Mouse (Mus musculus): ENCODE measurements around the gene Fam111a.

The Fam111a gene

DNA sequence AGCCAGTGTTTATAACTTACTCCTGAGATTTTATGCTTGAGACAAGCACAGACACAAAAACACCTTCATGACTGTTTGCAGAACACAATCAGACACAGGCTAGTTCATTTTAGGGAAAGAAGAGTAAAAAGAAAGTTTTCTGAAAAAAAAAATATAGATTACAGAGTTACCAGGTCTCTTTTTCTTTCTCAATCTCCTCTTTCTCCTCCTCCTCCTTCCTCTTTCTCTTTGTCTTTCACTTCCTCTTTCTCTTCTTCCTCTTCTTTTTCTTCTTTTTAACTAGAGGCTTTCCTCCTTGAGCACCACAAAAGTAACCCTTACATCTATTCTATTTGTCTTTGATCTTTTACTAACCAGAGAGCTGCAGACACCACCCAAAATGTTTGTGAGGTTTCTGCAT lies 18.7 kb downstream of the Fam111a start:
- DNase-seq, result no peak

- DNase-seq, result peak; percentile 33
These were observed 21.5 kb downstream of the Fam111a start for GRCm38 (mm10) chr19:12567011-12567410.

DNA sequence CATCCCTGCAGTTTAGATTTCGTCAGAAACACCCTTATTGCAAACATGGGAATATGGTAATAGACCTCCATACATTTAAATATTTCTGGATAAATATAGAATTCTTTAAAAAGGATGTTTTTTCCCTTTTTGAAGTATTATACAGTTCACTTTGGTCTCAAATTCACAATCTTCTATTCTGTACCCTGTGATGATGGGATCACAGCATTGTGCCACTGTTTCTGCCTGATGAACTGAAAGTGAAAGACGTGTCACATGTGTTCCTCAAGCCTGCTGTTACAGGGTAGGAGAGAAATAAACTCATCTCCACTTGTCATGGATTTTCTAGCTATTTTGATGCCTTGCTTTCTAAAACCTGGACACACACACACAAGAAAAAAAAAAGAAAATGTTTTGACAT lies 25.3 kb downstream of the Fam111a start:
- no peak for DNase-seq

DNA sequence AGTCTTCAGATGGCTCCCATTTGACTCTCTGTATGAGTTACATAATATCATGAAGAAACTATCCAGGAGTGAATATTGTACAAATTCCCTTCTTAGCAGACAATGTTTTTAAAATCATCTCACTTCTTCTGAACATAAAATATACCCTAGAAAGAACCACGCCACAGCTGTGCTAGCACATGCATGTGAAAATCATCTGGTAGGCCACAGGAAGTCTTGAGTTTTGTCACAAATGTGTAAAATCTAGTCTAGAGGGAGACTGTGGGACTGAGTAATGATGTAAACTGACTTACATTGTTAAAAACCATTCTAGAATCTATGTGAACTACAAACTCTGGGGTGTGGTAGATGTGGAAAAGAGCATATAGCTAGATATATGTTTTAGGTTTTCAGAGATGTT lies 26.1 kb downstream of the Fam111a start:
- no peak for DNase-seq

DNA sequence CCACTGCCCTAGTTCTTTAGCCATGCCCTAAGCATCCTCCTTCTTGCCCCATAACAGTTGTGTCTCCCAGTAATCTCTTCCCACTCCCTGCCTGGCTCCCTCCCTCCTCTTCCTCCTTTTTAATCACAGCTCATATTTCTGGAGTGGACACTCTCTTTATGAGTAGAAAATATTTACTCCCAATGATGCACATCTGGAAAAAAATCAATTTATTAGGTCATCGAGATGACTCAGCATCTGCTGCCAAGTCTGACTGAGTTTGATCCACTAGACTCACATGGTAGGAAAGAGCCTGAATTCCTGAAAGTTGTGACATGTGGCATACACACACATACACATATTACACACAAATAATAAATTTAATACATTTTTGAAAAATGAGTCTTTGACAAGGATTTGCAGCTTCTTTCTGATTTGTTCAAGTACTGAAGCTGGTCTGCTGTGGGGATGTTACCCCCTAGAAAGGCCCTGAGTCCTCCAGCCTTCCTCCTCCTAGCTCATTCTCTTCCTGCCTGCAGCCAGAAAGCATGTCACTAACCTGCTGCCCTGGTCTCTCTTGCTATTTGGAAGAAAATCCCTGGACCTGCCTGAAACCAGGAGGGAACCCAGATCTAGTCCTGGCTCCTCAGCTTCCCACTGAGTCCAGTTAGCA lies 27.2 kb downstream of the Fam111a start:
- no peak for DNase-seq

DNA sequence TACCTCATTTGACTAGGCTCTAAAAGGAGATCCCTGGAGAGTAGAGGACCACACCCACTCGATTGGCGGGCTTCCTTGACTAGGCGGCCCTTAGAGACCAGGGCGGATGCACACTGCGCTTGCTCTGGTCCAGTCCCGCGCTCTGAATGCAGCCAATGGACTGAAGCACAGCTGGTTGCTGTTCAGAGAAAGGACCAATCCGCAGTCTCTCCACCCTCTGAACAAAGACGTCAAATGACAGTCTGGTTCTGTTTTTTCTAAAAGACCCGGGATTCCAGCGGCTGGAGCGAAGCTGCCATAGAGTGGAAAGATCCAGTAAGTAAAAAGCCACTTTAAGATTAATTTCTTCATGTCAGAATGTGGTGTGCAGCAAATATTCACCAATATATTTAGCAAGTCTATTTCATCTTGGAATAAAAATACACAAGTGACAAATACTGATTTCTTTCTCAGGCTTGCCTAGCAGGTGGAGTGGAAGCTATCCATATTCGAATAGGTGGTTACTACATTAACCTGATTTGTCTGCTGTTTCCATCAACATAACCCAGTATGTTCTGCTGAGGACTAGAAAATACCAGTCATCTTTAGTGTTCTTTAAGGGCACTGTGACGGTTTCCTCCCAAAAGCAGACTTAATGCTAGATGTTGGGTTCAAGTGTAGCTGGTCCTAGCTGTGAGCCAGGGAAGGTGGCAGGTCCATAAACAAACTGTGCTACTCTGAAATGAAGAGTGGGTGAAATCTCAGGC lies 27.9 kb downstream of the Fam111a start:
- DNase-seq, result peak; percentile 97

DNA sequence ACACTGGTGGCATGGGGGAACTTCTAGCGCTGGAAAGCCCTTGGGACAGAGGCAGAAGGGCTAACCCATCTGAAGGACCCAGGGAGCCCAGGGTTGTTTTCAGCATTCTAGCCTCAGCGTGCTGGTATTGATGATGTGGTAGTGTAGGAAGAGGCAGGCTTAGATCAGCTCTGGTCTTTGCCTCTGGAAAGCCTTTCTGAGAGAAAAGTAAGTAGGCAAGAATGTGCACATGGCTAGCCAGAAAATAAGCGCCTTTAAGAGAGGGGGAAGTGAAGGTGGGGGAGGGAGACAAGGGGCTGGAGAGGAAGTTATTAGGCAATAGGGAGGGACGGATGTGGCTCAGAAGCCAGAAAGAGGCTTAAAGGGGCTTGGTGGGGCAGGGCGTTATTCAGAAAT lies 28.5 kb downstream of the Fam111a start:
- DNase-seq, result peak; percentile 54

DNA sequence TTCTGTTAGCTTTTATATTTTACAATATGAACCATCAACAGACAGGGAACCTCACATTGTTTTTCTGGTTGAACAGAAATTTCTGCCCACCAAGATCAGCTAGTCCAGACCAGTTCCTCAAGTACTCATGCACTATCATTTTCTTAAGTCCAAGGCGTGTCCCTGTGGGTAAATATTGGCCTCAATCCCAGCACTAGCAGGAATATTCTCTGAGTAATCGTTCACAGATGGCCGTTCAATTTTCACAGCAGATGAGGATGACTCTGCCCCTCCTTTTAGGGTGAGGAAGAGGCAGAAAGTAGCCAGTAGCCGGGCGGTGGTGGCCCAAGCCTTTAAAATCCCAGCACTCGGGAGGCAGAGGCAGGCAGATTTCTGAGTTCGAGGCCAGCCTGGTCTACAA lies 29.6 kb downstream of the Fam111a start:
- peak; percentile 57 for DNase-seq

- DNase-seq, result no peak
These were observed 30.0 kb downstream of the Fam111a start for GRCm38 (mm10) chr19:12575514-12575913.

DNA sequence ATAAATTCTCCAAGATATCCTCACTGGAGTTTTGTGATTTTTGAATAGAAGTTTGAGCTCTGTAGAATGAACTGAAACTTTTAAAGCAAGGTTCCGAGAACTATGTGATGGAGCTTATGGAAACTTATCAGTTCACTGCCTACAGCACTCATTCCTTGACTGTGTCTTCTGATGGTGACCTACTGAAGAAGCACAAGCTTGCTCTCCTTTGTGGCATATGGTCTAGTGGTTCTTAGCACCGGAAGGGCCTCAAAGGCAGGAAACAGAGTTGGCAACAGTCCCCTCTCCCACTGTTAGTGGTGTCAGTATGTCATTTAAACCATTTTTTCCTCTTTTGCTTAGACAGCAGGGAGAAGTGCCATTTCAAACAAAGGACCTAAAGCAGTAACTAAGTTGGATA lies 31.1 kb downstream of the Fam111a start:
- no peak for DNase-seq

DNA sequence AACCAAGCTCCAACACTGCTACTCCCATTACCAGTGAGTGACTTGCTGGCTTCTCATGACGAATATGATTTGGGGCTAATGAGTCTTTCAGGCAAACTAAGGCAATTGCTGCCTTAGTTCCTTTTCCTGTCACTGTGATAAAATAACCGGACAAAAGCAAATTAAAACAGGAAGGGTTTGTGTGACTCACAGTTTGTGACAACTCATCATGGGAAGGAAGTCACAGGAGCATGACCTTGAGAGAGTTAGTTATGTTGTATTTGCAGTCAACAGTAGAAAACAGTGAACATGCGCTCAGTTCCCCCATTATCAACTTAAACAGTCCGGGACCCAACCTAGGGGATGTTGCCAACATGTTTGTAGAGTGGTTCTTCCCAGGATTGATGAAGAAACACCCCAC lies 39.8 kb downstream of the Fam111a start:
- DNase-seq, result peak; percentile 37

DNA sequence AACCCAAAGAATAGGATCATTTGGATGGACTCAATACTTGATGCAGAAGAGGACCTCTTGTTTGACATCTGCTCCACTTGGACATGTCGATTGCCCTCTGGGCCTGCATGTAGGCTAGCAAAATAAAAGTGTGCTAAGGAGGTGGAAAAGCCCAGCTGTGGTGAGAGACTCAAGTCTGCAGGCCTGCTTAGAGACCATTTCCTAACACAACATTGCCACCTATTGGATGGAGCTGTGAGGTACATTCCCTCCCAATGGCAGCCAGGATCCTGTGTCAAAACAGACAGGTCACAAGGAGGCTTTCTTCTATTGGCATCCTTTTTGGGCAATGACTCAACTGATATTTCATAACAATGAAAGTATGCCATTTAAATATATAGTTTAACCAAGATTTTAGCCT lies 46.4 kb downstream of the Fam111a start:
- peak; percentile 88 for DNase-seq

- no peak for DNase-seq
These were observed 49.6 kb downstream of the Fam111a start for GRCm38 (mm10) chr19:12595135-12595529.

DNA sequence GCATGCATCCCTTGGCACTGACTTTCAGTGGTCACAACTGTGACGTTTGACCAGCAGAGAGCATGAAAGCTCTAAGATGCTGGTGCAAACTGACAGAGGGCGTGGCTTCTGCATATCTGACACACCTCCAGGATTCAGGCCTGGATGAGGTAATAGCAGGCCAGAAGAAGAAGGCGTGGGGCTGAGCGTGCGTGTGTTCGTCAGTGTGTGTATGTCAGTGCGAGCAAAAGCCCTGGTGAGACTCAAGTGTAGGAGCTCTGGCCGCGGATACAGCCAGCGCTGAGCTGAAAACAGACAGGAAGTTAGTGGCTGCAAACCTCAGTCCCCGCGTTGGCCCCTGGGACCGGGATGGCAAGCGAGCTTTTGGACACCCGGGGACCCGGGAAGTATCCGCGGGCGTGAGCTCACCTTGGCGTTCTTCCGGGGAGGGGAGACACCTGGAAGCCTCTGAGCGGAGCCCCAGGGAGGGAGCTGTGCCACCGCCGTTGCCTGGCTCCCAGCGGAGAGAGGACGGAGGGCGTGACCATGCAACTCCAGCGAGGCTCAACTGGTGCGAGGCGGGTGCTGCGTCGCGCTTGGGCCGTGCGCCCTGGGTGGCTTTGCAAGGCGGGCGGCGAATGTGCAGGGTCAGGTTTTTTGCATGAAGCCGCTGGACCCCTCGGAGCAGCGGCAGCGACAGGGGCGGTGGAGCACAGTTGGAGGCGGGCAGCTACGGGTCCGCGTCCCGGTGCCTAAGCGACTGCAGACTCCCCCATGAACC lies 50.2 kb downstream of the Fam111a start:
- DNase-seq, result peak; percentile 75

GRCm38 (mm10) chr19:12596290-12597072 lies 50.9 kb downstream of the Fam111a start:
- DNase-seq, result no peak

DNA sequence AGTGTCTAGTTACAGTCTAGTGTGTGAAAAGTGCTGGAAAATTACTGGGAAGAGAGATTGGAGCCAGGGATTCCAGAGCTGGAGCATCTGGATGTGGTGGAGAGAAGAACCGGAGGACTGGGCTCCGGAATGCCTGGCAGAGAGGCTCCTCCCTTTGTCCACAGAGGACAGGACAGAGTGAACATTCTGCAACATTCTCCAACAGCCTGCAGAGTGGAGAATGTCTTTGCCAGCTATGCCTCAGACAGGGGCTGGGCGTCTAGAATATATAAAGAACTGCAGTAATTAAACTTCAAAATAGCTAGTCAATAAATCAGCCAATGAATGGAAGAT lies 51.5 kb downstream of the Fam111a start:
- no peak for DNase-seq

GRCm38 (mm10) chr19:12598674-12599073 lies 53.1 kb downstream of the Fam111a start:
- DNase-seq, result no peak

- DNase-seq, result no peak
These were observed 54.1 kb downstream of the Fam111a start, which contains the start of gene Gm4952 for GRCm38 (mm10) chr19:12599674-12600073. Gene Gm4952, plus strand, starts transcription at chr19:12599974.

DNA sequence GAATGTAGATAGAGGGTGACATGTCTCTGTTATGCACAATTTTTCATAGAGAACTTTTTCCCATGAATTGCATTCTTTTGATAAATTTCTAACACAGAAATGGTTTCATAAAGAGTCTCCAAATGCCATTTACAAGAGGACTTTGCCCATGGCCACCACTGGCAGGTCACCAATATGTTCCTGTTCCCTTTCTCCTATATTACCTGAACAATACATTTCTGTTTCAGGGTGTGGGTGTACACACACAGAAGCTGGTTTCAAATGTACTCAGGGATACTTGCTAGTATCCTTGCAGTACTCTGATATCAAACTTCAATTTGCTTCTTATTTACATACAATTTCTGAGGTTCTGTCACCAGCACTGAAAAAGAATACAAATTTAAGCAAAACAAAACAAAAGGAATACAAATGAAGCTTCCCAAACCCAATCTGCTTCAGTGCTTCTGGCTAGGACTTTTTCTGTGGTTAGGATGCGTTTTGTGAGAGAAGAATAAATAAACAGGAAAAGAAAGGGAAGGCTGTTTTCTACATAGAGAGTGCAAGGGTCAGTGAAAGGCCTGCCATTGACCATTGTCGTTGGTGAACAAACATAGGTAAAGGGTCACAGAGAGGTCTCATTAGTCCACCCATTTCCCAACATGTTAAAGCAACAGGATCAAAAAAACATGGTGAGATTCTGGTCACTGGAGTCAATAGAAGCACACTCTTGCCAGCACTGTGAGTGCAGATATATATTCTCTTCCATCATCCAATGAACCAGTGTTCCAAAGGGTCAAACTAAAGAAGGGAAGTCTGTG lies 55.3 kb downstream of the Fam111a start:
- no peak for DNase-seq

DNA sequence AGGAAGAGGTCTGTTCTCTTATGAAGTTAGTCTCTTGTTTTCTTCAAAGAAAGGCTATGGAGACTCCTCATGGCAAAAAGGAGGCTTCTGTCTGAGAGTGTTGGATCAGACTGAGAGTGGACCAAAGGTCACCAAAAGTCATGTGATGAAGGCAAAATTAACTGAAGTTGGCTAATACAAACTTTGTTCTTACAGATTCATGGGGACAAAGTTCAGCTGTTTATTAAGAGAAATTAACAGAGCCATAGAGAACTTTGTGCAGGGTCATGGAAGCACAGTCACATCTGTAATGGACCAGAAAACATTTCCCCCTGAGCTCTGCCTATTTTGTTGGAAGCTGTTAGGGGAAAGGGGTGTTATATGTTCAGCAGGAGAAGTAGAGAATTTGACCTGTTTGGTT lies 62.8 kb downstream of the Fam111a start:
- DNase-seq, result no peak

DNA sequence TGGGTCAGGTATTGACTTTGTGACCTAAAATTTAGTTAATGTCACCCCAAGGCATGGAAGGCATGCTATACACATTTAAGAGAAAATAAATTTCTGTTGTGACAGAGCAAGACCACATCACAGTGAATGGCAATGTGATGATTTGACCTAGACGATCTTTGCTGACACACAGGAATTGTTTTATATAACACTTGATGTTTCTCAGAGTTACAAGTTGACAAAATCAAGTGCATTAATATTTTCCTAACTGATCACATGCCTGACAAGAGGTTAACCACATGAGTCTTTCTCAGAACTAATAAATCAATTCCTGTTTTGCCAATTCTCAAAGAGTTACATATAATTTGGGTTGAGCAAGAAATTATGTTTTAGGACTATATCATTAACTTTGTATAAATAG lies 68.1 kb downstream of the Fam111a start:
- DNase-seq, result no peak

DNA sequence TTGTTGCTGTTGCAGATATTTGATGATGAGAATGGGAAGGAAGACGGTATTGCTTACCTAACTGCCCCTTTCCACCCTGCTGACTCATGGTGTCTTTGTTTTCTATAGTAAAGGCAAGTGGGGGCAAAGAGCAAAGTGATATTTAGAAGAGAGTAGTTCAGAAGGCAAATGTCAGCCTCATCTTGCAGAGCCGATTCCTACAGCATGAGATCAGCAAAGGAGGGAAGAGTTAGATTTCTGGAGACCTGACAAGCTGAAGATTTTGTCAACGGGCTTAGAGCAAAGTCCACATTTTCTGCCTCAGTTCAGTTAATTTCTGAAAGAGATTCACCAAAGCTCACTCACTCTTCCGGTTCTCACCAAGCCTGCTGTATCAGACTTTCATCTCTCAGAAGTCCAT lies 87.6 kb downstream of the Fam111a start, which contains the start of gene Glyat:
Gene Glyat (plus strand): TSS at position 133 of the 400 bp plus-strand sequence.
- no peak for DNase-seq

Data from lung, postnatal 36 days (tissue).